ENCODE assay signal across 22 mouse cellular contexts in the genomic region with DNA sequence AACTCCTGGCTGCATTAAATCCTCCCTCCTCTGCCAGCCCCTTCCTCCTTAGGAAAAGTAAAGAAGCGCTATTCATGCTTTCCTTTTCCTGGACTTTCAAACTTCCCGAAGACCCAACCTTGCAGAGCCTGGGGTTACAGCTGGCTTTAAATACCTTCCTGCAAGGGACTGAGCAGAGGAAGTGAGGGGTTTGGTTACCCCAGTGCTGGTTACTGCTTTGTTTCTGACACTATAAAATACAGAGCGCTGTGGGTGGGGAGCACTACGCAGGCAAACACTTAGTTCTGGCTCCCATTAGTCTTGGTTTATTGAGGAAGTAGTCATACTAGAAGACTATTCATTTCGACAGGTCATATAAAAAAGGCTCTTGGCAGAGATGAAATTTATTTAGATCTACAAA.
"Had no signal": no experiment of that assay in that cellular context is flagged by ENCODE, and none has a peak within 500 bp of the region (broad histone marks: within the 10 kb centered on the region; RNA-seq: fewer than 3 reads in every experiment).

No protein-coding gene starts in this region.

- DNase-seq: kidney, adult 18-20 months; kidney, postnatal 10 days; kidney, postnatal 36 days; layer of hippocampus, postnatal 36 days; left cerebral cortex, postnatal 4 days; liver, postnatal 0 days; lung, embryonic 14.5 days; lung, postnatal 36 days; retina, postnatal 1 day; right cerebral cortex, postnatal 25 days; spleen, adult 18-20 months; thymus, postnatal 25 days had no signal

- H3K27ac ChIP-seq: liver, embryonic 14.5 days; midbrain, embryonic 10.5 days; midbrain, embryonic 13.5 days; neural tube, embryonic 13.5 days; stomach, embryonic 15.5 days had no signal

- H3K27me3 ChIP-seq: megakaryocyte, embryonic 14.5 days; midbrain, embryonic 13.5 days; neural tube, embryonic 13.5 days; stomach, embryonic 15.5 days had no signal

- H3K4me3 ChIP-seq: megakaryocyte, embryonic 14.5 days; midbrain, embryonic 10.5 days; midbrain, embryonic 13.5 days; myocyte; neural tube, embryonic 13.5 days; stomach, embryonic 15.5 days had no signal

- ATAC-seq: liver, postnatal 0 days; lung, postnatal 0 days; midbrain, embryonic 13.5 days; midbrain, embryonic 16.5 days had no signal

- H3K4me2 ChIP-seq: liver, embryonic 11.5 days; lung, embryonic 14.5 days; midbrain, embryonic 13.5 days; neural tube, embryonic 13.5 days; stomach, embryonic 15.5 days had no signal

- H3K9ac ChIP-seq: liver, embryonic 14.5 days; liver, postnatal 0 days; lung, embryonic 14.5 days; midbrain, embryonic 13.5 days; neural tube, embryonic 13.5 days; stomach, embryonic 15.5 days had no signal

- H3K9me3 ChIP-seq: megakaryocyte, embryonic 14.5 days; midbrain, embryonic 10.5 days; midbrain, embryonic 13.5 days; neural tube, embryonic 13.5 days; stomach, embryonic 15.5 days had no signal

- H3K4me1 ChIP-seq: megakaryocyte, embryonic 14.5 days had no signal
